Mouse (Mus musculus): Measurements from ENCODE around the gene Slc6a18. TPM values are rescaled to one million over a fixed set of nuclear protein-coding genes. Genes with fewer than 3 reads are reported as not detected.

Gene Slc6a18
- polyA plus RNA-seq, 1 experiment from 2014 or later: not detected

DNA sequence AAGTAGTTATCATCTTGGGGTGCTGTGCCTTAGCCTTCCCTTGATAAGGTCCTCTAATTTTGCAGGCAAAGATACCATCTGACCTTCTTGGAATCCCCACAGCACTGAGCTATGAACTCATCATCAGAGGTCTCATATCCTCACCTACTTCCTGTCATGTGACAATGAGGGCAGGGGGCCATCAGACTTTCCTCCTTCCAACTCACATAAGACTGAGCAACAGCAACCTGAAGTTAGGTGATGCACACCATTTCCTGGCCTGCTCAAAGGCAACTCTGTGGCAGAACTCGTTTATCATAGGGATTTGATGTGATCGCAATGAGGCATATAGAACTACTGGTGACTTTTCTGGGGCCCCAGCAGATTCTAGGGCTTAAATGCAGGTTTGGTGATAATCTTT, 4.4 kb upstream of the Slc6a18 start:
- 84% methylated on average over 2 of the region's 2 CpGs for WGBS

DNA sequence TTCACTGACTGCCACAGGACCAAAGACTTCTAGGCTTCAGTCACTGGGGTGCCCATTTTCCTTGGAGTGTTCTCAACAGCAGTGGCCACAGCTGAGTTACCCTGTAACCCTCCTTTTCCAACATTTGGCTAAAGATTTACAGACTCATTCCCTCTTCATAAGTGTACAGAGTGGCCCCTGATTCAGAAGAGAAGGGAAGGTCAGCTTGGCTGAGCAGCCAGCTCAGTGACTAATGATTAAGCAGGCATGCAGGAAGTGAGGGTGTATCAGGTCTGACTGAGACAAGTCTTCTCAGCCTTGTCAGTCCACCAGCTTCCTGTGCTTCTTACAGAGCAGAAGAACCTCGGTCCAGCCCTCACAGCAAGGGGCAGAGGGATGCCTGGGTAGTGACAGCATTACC, 2.6 kb upstream of the Slc6a18 start:
- H3K9ac ChIP-seq: no peak overlapping the region
- 26% methylated on average over 1 of the region's 1 CpGs for WGBS
- no peak overlapping the region for H3K4me2 ChIP-seq (replicated peaks)
- H3K4me3 ChIP-seq: no peak overlapping the region
- no peak overlapping the region for H3K27ac ChIP-seq
- ATAC-seq (ENCODE audit: low FRiP score, low read depth): no peak
- no peaks in the 10 kb centered on the region for H3K27me3 ChIP-seq (replicated peaks)
- H3K9me3 ChIP-seq: no peaks in the 10 kb centered on the region
- H3K4me1 ChIP-seq: no peaks in the 10 kb centered on the region
- H3K36me3 ChIP-seq: no peaks in the 10 kb centered on the region

More for the DNA sequence above, 4.4 kb upstream of the Slc6a18 start:
- Histone ChIP-seq H3K27me3 (replicated peaks) (no peaks in the 10 kb centered on the region), H3K4me1 (no peaks in the 10 kb centered on the region), H3K4me3 (no peak overlapping the region), H3K9me3 (no peaks in the 10 kb centered on the region), H3K9ac (no peak overlapping the region), H3K4me2 (replicated peaks) (no peak overlapping the region), H3K36me3 (no peaks in the 10 kb centered on the region), H3K27ac (no peak overlapping the region)
- no peak for ATAC-seq (ENCODE audit: low FRiP score, low read depth)

DNA sequence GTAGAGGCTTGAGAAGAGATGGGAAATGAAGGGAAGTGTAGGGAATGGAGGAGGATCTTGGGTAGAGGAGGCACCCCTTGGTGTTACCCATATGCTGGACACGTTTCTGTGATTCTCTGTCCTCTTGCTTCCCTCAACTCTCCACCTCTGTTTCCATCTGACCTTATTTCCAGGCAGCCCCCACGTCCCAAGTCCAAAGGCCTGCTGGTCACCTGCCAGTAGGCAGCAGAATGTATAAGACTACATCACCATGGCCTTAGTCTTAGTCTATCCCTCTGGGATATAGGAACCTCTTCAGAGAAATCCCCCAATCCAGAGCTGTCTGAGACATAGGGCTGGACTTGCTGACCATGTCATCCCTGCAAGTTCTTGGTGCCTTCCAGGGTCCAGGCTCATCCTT, 1.5 kb upstream of the Slc6a18 start:
- ATAC-seq (ENCODE audit: low FRiP score, low read depth): no peak
- 51% methylated on average over 2 of the region's 2 CpGs for WGBS
- H3K4me2 ChIP-seq (replicated peaks): no peak overlapping the region
- no peak overlapping the region for H3K4me3 ChIP-seq
- H3K36me3 ChIP-seq: no peaks in the 10 kb centered on the region
- H3K27ac ChIP-seq: no peak overlapping the region
- no peaks in the 10 kb centered on the region for H3K9me3 ChIP-seq
- no peaks in the 10 kb centered on the region for H3K27me3 ChIP-seq (replicated peaks)
- H3K4me1 ChIP-seq: no peaks in the 10 kb centered on the region
- H3K9ac ChIP-seq: no peak overlapping the region

DNA sequence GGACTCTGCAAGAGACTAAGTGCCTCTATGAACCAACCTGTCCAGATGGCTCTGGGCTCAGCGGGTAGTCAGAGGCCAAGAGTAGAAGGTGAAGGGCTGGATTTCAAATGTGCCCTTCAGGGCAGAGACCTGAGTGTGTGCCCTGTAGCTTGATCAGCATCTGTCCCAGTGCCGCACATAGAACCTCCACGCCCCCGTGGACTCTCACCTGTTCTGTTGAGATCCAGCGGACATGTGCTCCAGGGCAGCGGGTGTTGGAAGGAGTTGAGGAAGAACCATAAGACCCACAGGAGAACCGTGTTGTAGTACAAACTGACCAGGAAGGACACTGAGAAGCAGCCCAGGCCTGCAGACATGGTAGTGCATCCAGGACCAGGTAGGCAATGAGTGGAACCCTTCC, 2.7 kb downstream of the Slc6a18 start:
- Histone ChIP-seq H3K27me3 (replicated peaks) (no peaks in the 10 kb centered on the region), H3K36me3 (no peaks in the 10 kb centered on the region), H3K9ac (no peak overlapping the region), H3K4me3 (no peak overlapping the region), H3K9me3 (no peaks in the 10 kb centered on the region), H3K4me1 (no peaks in the 10 kb centered on the region), H3K4me2 (replicated peaks) (no peak overlapping the region), H3K27ac (no peak overlapping the region)
- WGBS: 88% methylated on average over 7 of the region's 7 CpGs
- no peak for ATAC-seq (ENCODE audit: low FRiP score, low read depth)

DNA sequence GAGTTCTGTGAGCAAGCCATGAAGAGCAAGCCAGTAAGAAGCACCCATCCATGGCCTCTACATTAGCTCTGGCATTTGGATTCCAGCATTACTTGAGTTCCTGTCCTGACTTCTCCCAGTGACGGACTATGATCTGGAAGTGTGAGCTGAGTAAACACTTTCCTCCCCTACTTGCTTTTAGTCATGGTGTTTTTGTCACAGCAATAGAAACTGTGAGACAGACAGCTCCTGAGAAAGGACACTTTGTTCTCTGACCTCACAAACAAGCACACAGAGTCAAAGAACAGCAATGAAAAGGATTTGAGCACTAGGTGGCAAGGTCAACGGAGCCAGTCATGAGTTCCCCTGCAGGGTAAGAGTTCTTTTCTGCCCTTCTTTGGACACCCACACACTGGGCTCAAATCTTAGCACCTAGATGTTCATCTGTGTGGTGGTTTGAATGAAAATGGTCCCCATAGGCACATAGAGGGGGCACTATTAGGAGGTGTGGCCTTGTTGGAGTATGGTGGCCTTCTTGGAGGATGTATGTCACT, 17.6 kb downstream of the Slc6a18 start:
- Histone ChIP-seq H3K27me3 (replicated peaks) (no peaks in the 10 kb centered on the region), H3K9ac (no peak overlapping the region), H3K9me3 (no peaks in the 10 kb centered on the region), H3K4me2 (replicated peaks) (no peak overlapping the region), H3K27ac (no peak overlapping the region), H3K4me3 (no peak overlapping the region), H3K36me3 (no peaks in the 10 kb centered on the region), H3K4me1 (no peaks in the 10 kb centered on the region)
- ATAC-seq (ENCODE audit: low FRiP score, low read depth): no peak
- WGBS: 76% methylated on average over 2 of the region's 2 CpGs

DNA sequence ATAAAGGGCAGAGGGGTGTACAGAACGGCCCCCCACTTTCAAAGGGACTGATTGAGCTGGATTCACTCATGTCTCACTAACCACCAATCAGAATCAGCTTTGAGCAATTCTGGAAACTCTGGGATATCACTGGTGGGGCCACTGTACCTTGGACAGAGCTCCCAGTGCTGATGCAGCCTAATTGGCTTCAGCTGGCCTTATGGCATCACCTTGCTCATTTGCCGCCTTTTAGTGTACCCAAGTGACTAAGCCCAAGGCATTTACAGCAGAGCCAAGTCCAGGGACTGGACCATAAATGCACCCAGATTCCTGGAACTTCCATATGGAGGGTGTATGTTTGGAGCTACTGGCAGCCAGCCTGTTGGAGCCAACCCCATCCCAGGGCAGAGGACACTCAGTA, 18.9 kb downstream of the Slc6a18 start:
- no peak for ATAC-seq (ENCODE audit: low FRiP score, low read depth)
- 45% methylated on average over 2 of the region's 2 CpGs for WGBS
- no peak overlapping the region for H3K4me2 ChIP-seq (replicated peaks)
- H3K4me3 ChIP-seq: no peak overlapping the region
- H3K27ac ChIP-seq: no peak overlapping the region
- H3K4me1 ChIP-seq: no peaks in the 10 kb centered on the region
- H3K9ac ChIP-seq: no peak overlapping the region
- no peaks in the 10 kb centered on the region for H3K9me3 ChIP-seq
- H3K27me3 ChIP-seq (replicated peaks): no peaks in the 10 kb centered on the region
- no peaks in the 10 kb centered on the region for H3K36me3 ChIP-seq

DNA sequence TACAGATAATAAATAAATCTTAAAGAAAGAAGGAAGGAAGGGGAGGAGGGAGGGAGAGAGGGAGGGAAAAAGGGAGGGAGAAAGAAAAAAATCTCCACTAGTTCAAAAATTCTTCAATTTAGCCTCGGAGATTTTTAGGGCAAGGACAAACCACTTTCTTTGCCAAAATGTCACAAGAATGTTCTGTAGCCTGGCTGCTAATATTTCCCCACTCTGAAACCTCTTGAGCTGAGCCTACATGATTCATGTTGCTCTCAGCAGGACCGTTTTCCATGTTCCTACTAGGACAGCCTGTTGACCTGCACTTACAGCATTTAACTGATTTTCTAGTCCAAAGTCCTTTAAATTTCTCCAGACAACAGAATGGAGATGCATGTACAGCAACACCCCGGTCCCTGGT, 22.8 kb downstream of the Slc6a18 start:
- Histone ChIP-seq H3K36me3 (no peaks in the 10 kb centered on the region), H3K4me1 (no peaks in the 10 kb centered on the region), H3K4me3 (no peak overlapping the region), H3K4me2 (replicated peaks) (no peak overlapping the region), H3K9me3 (no peaks in the 10 kb centered on the region), H3K27me3 (replicated peaks) (no peaks in the 10 kb centered on the region), H3K9ac (no peak overlapping the region), H3K27ac (no peak overlapping the region)
- ATAC-seq (ENCODE audit: low FRiP score, low read depth): no peak
- 80% methylated on average over 3 of the region's 3 CpGs for WGBS

DNA sequence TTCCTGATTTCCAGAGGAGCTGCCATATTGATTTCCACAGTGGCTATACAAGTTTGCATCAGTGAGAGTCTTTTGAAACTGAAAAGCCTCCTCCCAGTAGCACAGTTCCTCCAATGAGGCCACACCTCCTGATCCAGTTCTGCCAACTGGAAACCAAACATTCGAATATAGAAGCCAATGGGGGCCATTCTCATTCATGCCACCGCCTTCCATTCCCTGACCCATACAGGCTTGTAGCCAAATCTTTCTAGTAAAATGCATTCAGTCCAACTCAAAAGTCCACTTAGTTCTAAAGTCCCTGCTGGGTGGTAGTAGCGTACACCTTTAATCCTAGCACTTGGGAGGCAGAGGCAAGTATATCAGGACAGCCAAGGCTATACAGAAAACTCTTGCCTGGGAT, 24.6 kb downstream of the Slc6a18 start:
- Histone ChIP-seq H3K27me3 (replicated peaks) (no peaks in the 10 kb centered on the region), H3K36me3 (peaks cover 8% of the 10 kb centered on the region; the same call in 1 of the 2 replicates), H3K9me3 (no peaks in the 10 kb centered on the region), H3K4me3 (no peak overlapping the region), H3K4me2 (replicated peaks) (no peak overlapping the region), H3K9ac (no peak overlapping the region), H3K4me1 (no peaks in the 10 kb centered on the region), H3K27ac (no peak overlapping the region)
- 84% methylated on average over 3 of the region's 3 CpGs for WGBS
- no peak for ATAC-seq (ENCODE audit: low FRiP score, low read depth)

DNA sequence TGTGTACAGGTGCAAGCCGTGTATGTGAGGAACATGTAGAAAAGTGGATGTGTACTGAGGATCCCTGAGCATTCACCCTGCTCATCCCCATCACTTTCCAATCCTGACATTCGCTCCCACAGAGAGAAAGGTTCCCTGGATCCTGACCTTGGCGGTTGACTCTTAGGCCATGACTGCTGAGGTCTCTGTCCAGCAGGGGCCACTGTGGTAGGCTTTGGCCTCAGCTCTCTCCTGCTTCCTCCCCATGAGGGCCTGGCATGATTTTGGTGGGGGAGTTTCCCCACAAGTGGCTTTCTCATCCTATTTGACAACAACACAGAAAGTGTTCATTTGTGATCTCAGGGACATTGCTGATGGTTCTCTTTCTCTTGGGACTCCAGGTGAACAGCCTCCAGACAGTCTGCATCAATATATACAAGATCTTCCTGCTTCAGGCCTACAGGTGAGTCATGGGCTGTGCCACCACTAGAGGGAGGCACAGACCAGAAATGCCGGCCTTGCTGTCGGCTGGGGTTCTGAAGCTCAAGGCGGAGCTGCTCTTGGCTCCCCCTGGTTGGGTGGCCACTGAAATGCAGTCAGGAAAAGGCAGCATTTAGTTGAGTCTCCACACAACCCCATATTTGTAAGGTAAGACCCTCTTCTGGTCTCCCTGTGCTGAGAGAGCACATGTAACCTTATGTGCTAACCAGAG, 31.3 kb downstream of the Slc6a18 start:
- 0 out of 2 replicates have a peak, but pooled peaks cover 2% of the 10 kb centered on the region for H3K4me1 ChIP-seq
- no peaks in the 10 kb centered on the region for H3K9me3 ChIP-seq
- no peaks in the 10 kb centered on the region for H3K27me3 ChIP-seq (replicated peaks)
- H3K4me3 ChIP-seq: no peak overlapping the region
- H3K4me2 ChIP-seq (replicated peaks): no peak overlapping the region
- no peak overlapping the region for H3K9ac ChIP-seq
- 0 out of 2 replicates have a peak, but pooled peaks have one; percentile 56 for ATAC-seq (ENCODE audit: low FRiP score, low read depth)
- WGBS: 43% methylated on average over 6 of the region's 6 CpGs
- H3K36me3 ChIP-seq: peaks cover 12% of the 10 kb centered on the region; the same call in 1 of the 2 replicates
- no peak overlapping the region for H3K27ac ChIP-seq

DNA sequence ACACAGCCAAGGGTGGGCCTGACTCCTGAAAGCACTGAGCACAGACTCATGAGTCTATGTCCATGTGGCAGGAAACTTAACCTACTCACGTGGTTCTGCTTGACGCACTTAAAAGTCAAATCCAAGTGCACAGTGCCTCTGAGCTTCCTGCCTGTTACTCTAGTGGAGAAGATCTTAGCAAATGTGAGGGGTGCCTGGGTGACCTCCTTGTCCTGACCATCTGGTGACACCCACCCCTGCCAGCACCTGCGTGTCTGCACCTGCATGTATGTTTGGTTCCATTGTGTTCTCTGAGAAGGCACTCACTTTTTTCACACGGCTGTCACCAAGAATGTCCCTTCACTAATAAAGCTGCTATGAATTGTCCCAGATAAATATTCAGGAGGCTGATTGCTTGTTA, 36.5 kb downstream of the Slc6a18 start:
- Histone ChIP-seq H3K36me3 (no peaks in the 10 kb centered on the region), H3K27me3 (replicated peaks) (no peaks in the 10 kb centered on the region), H3K9ac (no peak overlapping the region), H3K9me3 (no peaks in the 10 kb centered on the region), H3K4me3 (no peak overlapping the region), H3K4me2 (replicated peaks) (no peak overlapping the region), H3K4me1 (0 out of 2 replicates have a peak, but pooled peaks cover 2% of the 10 kb centered on the region), H3K27ac (no peak overlapping the region)
- WGBS: 88% methylated on average over 4 of the region's 4 CpGs
- no peak for ATAC-seq (ENCODE audit: low FRiP score, low read depth)

DNA sequence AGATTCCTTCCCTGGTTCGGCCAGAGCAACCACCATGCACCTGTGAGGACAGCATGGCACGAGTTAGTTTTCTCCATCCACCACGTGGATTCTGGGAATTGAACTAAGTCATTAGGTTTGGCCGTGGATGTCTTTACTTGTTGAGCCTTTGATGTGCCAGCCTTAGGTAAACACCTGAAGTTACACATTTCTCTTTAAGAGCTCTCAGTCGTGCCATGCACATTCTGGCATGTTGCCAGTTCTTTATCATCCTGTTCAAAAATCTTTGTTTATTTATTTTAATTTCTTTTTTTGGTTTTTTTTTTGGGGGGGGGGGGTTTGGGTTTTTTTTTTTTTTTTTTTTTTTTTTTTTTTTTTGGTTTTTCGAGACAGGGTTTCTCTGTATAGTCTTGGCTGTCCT, 40.0 kb downstream of the Slc6a18 start:
- ATAC-seq (ENCODE audit: low FRiP score, low read depth): no peak
- Histone ChIP-seq H3K4me1 (0 out of 2 replicates have a peak, but pooled peaks cover 2% of the 10 kb centered on the region), H3K4me2 (replicated peaks) (no peak overlapping the region), H3K27ac (no peak overlapping the region), H3K9me3 (no peaks in the 10 kb centered on the region), H3K36me3 (peaks cover 15% of the 10 kb centered on the region), H3K27me3 (replicated peaks) (no peaks in the 10 kb centered on the region), H3K4me3 (no peak overlapping the region), H3K9ac (no peak overlapping the region)
- WGBS: 85% methylated on average over 5 of the region's 6 CpGs

DNA sequence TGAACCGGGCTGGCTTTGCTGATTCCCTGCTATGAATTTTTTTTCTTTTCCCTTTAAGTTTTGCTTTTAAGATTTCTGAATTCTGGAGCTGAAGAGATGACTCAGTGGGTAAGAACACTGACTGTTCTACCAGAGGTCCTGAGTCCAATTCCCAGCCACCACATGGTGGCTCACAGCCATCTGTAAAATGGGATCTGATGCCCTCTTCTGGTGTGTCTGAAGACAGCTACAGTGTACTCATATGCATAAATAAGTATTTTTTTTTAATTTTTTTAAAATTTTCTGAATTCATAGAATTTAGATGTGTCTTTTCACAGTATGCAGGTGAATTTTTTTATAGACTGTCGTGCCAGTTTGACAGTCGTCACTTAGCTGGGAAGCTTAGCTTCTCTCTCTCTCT, 46.0 kb downstream of the Slc6a18 start:
- WGBS: 93% methylated on average over 3 of the region's 3 CpGs
- no peak for ATAC-seq (ENCODE audit: low FRiP score, low read depth)

DNA sequence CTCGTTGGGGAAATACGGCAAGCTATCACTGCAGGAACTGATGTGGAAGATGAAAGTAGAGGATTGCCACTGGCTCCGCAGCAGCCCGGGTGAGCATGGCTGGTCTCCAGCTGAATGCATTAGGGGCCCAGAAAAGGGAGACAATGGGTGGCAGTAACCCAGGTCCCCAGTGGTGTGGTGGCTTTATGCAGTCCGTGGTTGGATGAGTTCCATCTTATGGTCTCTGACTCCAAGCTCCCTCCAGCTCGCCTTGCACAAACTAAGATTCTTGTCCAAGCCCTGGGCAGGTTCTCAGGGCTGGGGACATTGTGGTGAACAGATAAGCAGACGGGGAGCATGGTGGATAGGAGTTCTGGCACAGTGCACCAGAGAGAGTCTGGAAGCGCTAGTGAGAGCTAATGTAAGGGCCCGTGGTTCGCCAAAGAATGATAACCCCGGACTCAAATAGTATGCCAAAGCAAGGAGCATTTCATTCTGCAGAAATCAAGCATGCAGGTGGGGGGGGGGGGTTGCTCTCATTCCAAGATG, 49.2 kb downstream of the Slc6a18 start:
- H3K27me3 ChIP-seq (replicated peaks): no peaks in the 10 kb centered on the region
- H3K27ac ChIP-seq: no peak overlapping the region
- 88% methylated on average over 11 of the region's 11 CpGs for WGBS
- H3K9me3 ChIP-seq: no peaks in the 10 kb centered on the region
- no peak overlapping the region for H3K9ac ChIP-seq
- H3K4me2 ChIP-seq (replicated peaks): no peak overlapping the region
- peaks cover 12% of the 10 kb centered on the region for H3K4me1 ChIP-seq
- no peak overlapping the region for H3K4me3 ChIP-seq
- ATAC-seq (ENCODE audit: low FRiP score, low read depth): no peak
- peaks cover 3% of the 10 kb centered on the region; the same call in 1 of the 2 replicates for H3K36me3 ChIP-seq

More for the DNA sequence above, 46.0 kb downstream of the Slc6a18 start:
- Histone ChIP-seq H3K9ac (no peak overlapping the region), H3K9me3 (no peaks in the 10 kb centered on the region), H3K4me1 (peaks cover 7% of the 10 kb centered on the region), H3K27ac (no peak overlapping the region), H3K36me3 (peaks cover 15% of the 10 kb centered on the region), H3K27me3 (replicated peaks) (no peaks in the 10 kb centered on the region), H3K4me2 (replicated peaks) (no peak overlapping the region), H3K4me3 (no peak overlapping the region)

All from neural tube, embryonic 12.5 days (tissue).